Mouse (Mus musculus) thymus, postnatal 10 days (tissue): ENCODE measurements around the gene Olfr183.
"Not testable (repeated sequence)": the region's sequence is repeated elsewhere in the genome, so short reads cannot be mapped to it uniquely, and the experiment has no call there.

Source experiments
- DNase-seq, 2 experiments: peaks; one replicate each; pipeline ENCODE4 v3.0.0; 2021; ENCODE audit warnings: low spot score in 2 of 2

Olfr183 gene

GRCm38 (mm10) chr16:58995057-58995456 lies at the start of gene Olfr183:
Olfr183 (plus strand) TSS chr16:58995357.
- no peak for DNase-seq

GRCm38 (mm10) chr16:59007146-59007545 lies 12.0 kb downstream of the Olfr183 start:
- DNase-seq = no peak

GRCm38 (mm10) chr16:59013357-59014018 lies 18.3 kb downstream of the Olfr183 start:
- DNase-seq = no peak

DNA sequence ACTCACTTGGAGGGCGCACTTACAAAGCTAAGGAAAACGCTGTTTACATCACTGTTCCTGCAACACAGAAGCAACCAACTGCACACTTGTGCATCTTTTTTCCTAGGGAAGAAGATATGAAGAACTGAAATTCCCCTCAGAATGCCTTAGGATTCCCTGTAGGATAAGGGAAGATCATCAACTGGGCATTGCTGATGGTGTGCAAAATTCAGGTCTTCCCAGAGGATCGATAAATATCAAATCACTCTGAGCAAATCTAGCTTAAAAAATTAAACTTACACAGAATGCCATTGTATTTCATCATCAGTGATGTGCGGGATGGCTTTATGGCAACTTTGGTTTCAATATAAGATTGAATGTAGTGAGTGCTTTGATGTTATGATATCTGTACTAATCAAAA lies 35.0 kb downstream of the Olfr183 start, which contains the start of gene Olfr186:
Olfr186 (minus strand) TSS at position 101 of the 400 bp plus-strand sequence.
- DNase-seq = no peak

DNA sequence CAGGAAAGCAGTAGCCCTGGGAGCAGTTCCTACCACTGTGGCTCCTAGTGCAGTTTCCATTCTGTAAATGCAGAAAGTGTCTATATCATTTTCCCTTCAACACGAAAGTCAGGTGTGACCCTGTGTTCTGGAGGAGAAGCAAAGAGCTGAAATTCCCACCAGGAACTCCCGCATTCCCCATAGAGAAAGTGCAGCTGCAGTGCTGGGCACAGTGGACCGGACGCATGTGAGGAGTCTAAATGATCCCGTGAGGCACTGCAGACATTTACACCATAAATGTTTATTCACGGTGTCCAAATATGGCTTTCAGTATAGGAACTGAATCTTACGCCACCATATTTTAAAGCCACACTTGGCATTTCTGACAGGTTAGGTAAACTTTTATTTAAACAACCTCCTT lies 44.6 kb downstream of the Olfr183 start, which contains the start of gene Olfr187:
Olfr187 (minus strand) TSS at position 58 of the 400 bp plus-strand sequence.
- DNase-seq = no peak

- DNase-seq = no peak
These were observed 50.7 kb downstream of the Olfr183 start for GRCm38 (mm10) chr16:59045835-59046234.

DNA sequence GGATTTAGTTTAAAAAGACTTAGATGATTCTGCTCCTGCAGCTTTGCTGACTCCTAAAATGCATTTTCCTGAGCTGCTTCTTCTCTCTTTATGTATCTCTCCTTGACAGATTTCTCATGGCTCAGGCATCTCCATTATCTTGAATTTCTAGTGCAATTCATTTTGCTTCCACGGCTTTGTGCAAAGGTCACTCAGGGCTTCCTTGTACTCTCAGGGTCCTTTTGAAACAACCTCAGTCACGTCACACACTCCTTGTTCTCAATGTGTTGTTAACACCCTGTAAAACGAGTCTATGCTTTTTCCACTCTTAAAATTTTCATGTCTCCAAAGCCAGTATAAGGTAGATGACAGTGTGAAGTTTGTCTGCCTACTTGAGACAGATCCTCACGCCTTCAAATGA lies 52.4 kb downstream of the Olfr183 start:
- no peak for DNase-seq

DNA sequence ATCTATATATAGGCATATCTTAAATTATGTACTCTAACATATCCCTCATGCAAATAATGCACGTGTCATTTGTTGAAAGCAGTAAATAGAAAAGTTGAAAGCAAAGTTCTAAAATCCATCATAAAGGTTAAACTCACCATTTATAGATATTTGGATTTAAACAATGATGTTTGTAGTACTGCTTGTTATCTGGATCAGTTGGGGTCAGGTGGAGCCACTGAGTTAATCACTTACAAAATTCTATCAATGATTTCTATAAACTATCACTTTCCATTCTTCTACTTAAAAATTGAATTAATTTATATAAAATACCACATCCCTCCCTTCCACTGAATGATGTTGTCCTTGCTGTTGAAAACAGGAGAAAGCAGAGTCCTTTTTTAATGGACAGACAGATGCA lies 53.7 kb downstream of the Olfr183 start:
- no peak for DNase-seq

DNA sequence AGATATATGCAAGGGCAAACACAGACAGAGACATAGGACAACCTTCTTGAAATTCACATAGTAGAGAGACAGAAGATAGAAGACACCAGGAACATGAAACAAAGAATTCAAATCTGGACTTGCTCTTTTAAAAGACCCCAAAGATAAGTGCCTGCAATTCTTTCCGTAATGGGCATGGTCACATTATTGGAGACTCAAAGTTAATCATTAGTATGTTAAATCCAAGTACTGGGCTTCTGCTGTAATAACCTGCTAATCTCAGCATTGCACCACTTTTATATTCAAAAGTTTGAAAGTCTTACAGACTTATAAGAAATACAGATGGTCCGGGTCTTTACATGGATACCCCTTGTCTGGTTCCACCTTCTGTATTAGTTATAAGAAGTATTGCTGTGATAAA lies 54.1 kb downstream of the Olfr183 start:
- not testable (repeated sequence) for DNase-seq
